Mouse (Mus musculus): Measurements from ENCODE around the gene Pabpn1.

DNA sequence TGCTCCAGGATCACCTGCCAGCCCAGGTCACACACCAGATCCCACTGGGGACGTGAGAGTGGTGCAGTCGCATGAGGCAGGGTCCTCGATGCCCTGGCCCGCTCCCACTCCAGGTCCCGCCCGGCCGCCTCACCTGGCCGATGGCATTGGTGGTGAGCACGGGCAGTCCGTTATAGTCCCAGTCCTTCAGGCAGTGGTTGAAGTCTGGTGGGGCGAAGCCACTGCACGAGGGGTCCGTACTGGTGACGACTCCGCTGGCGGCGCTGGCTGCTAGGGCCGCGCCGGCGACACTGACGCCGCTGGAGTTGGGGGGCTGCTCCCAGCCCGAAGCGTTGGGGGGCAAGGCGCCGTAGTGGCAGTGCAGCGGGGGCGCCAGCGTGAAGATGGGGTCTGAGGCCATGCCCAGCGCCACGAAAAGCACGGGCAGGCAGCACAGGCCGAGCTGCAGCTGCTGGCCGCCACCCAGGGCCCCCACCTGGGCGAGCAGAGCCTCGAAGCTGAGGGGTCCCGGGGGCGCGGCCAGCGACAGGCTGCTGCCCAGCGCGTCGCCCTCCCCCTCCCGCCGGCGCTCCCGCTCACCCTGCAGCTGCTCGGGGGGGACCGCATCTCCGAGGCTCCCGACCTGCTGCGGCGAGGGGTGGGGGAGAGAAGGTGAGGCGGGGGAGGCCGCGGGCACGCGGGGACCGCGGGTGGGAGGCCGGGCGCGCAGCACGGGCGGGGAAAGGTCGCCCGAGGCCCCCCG is 20.0 kb downstream of the Pabpn1 start:
- TF ChIP-seq TAL1 (conservative IDR thresholded peaks at IDR 0.05; ENCODE audit: low read depth, low read length) (no peak), CTCF (IDR thresholded peaks at IDR 0.05; ENCODE audit: low read depth, low read length) (no peak), GATA1 (IDR thresholded peaks at IDR 0.05; ENCODE audit: borderline replicate concordance, low read length) (no peak)
